Mouse (Mus musculus): ENCODE measurements around the gene Tnrc6c. TPM values are rescaled to one million over a fixed set of nuclear protein-coding genes. Genes with fewer than 3 reads are reported as not detected.
A peak's percentile ranks its signal among the peaks of the same experiment; 100 is the strongest.

Gene Tnrc6c
- polyA plus RNA-seq (2015; fragmentation: Nextera tagmentation; extraction: Ambion mirVana), result 28.0 and 29.7 TPM in 2 replicates

- H3K4me3 ChIP-seq (replicated peaks; ENCODE audit: low read length), result peak within 1 kb of the TSS; percentile 67
- peaks cover 32% of the 10 kb centered on the region for H3K4me1 ChIP-seq (replicated peaks; ENCODE audit: control insufficient read depth, insufficient read depth, low read length)
- peak; percentile 92 for ATAC-seq
- no peaks in the 10 kb centered on the region for H3K27me3 ChIP-seq (replicated peaks; ENCODE audit: control insufficient read depth, insufficient read depth, low read length)
- H3K9ac ChIP-seq (replicated peaks; ENCODE audit: low read depth, low read length), result peak within 1 kb of the TSS; percentile 86
- peak within 1 kb of the TSS; percentile 90 for H3K4me2 ChIP-seq (ENCODE audit: low read length)
- WGBS, result under 1% methylated on average over 62 of the region's 62 CpGs
- H3K27ac ChIP-seq (ENCODE audit: low read length), result peak within 1 kb of the TSS; percentile 98
- H3K36me3 ChIP-seq (ENCODE audit: control insufficient read depth, insufficient read depth), result no peaks in the 10 kb centered on the region
- no peaks in the 10 kb centered on the region for H3K9me3 ChIP-seq (ENCODE audit: control insufficient read depth, low read length)
Observed at GRCm38 (mm10) chr11:117653491-117654351, at the start of gene Tnrc6c. Gene Tnrc6c, plus strand, starts transcription at chr11:117654289.

DNA sequence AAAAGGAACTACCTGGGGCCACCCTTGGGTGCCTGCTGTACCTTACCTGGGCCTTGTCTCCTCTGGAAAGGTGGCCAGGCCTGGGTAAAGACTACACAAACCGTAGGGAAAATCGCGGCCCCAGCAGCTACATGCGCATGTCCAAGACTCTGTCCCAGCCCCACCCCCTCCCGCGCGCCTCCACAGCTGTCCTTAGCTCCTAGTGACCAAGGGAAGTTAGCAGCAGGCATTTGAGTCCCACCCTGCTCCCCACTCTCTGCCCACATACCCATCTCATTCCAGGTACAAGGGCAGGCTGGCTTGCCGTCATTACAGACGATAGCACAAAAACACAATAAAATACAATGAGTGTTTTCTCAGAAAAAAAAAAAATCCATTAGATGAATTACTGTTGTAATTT lies 48.0 kb upstream of the Tnrc6c start:
- H3K9me3 ChIP-seq (ENCODE audit: control insufficient read depth, low read length), result no peaks in the 10 kb centered on the region
- peak overlapping the region; percentile 25 for H3K4me2 ChIP-seq (ENCODE audit: low read length)
- peaks cover 27% of the 10 kb centered on the region for H3K4me1 ChIP-seq (replicated peaks; ENCODE audit: control insufficient read depth, insufficient read depth, low read length)

DNA sequence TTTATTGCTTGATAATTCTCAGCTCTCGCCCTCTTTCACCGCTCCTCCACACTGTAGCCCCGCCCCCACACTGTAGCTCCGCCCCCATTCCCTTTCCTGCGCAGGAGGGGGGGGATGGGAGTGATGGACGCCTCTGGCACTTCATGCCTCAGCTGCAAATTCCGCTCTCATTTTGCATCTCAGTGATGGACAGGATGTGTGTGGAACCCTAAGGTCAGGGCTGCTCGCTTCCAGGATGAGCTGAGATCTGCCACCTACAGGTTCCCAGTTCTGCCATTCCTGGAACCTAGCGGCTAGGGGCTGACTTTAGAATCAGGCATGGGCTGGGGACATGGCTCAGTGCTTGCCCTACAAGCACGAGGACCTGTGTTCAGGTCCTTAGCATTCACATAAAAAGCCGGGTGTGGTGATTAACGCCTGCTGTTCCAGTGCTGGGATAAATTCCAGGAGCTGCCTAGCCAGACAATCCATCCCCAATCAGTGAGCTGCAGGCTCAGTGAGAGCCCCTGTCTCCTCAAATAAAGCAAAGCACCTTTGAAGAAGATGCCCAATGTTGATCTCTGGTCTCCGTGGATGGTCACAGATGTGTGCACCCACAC lies 47.4 kb upstream of the Tnrc6c start:
- Histone ChIP-seq H3K4me1 (replicated peaks; ENCODE audit: control insufficient read depth, insufficient read depth, low read length) (peaks cover 29% of the 10 kb centered on the region), H3K9ac (replicated peaks; ENCODE audit: low read depth, low read length) (no peak overlapping the region), H3K4me3 (replicated peaks; ENCODE audit: low read length) (no peak overlapping the region), H3K36me3 (ENCODE audit: control insufficient read depth, insufficient read depth) (no peaks in the 10 kb centered on the region), H3K9me3 (ENCODE audit: control insufficient read depth, low read length) (no peaks in the 10 kb centered on the region), H3K27me3 (replicated peaks; ENCODE audit: control insufficient read depth, insufficient read depth, low read length) (no peaks in the 10 kb centered on the region), H3K27ac (ENCODE audit: low read length) (no peak overlapping the region), H3K4me2 (ENCODE audit: low read length) (no peak overlapping the region)
- no peak for ATAC-seq
- 10% methylated on average over 13 of the region's 13 CpGs for WGBS

More for the DNA sequence above, 48.0 kb upstream of the Tnrc6c start:
- Histone ChIP-seq H3K27me3 (replicated peaks; ENCODE audit: control insufficient read depth, insufficient read depth, low read length) (no peaks in the 10 kb centered on the region), H3K27ac (ENCODE audit: low read length) (no peak overlapping the region), H3K36me3 (ENCODE audit: control insufficient read depth, insufficient read depth) (no peaks in the 10 kb centered on the region), H3K4me3 (replicated peaks; ENCODE audit: low read length) (no peak overlapping the region), H3K9ac (replicated peaks; ENCODE audit: low read depth, low read length) (no peak overlapping the region)
- 38% methylated on average over 9 of the region's 9 CpGs for WGBS
- ATAC-seq, result no peak

GRCm38 (mm10) chr11:117608141-117608789 lies 45.8 kb upstream of the Tnrc6c start:
- Histone ChIP-seq H3K9ac (replicated peaks; ENCODE audit: low read depth, low read length) (no peak overlapping the region; the same call in 1 of the 2 replicates), H3K27ac (ENCODE audit: low read length) (no peak overlapping the region), H3K36me3 (ENCODE audit: control insufficient read depth, insufficient read depth) (no peaks in the 10 kb centered on the region), H3K27me3 (replicated peaks; ENCODE audit: control insufficient read depth, insufficient read depth, low read length) (no peaks in the 10 kb centered on the region), H3K4me3 (replicated peaks; ENCODE audit: low read length) (no peak overlapping the region), H3K9me3 (ENCODE audit: control insufficient read depth, low read length) (no peaks in the 10 kb centered on the region), H3K4me2 (ENCODE audit: low read length) (no peak overlapping the region), H3K4me1 (replicated peaks; ENCODE audit: control insufficient read depth, insufficient read depth, low read length) (peaks cover 31% of the 10 kb centered on the region)
- WGBS, result 30% methylated on average over 9 of the region's 9 CpGs
- ATAC-seq, result 0 out of 2 replicates have a peak, but pooled peaks have one; percentile 39

DNA sequence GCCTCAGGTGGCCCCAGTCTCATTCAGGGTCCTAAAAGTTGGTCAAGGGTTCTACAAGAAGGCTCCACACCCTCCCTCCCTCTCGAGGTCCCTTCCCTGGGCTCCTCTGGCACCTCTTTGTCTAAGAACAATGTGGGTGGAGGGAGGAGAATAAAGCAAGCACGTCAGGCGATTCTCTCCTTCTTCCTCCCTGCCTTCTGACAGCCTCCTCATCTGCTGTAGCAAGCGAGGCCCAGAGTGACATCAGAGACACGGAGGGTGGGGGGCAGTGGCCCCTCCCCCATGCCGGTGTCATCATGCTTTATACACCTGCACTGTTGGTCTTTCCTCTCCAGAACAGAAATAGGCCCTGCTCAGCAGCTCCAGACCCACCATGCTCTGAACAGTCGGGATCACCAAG lies 45.1 kb upstream of the Tnrc6c start:
- Histone ChIP-seq H3K9ac (replicated peaks; ENCODE audit: low read depth, low read length) (no peak overlapping the region), H3K36me3 (ENCODE audit: control insufficient read depth, insufficient read depth) (no peaks in the 10 kb centered on the region), H3K4me2 (ENCODE audit: low read length) (no peak overlapping the region), H3K27ac (ENCODE audit: low read length) (no peak overlapping the region), H3K4me1 (replicated peaks; ENCODE audit: control insufficient read depth, insufficient read depth, low read length) (peaks cover 31% of the 10 kb centered on the region), H3K4me3 (replicated peaks; ENCODE audit: low read length) (no peak overlapping the region), H3K9me3 (ENCODE audit: control insufficient read depth, low read length) (no peaks in the 10 kb centered on the region), H3K27me3 (replicated peaks; ENCODE audit: control insufficient read depth, insufficient read depth, low read length) (no peaks in the 10 kb centered on the region)
- 19% methylated on average over 7 of the region's 7 CpGs for WGBS
- no peak for ATAC-seq

DNA sequence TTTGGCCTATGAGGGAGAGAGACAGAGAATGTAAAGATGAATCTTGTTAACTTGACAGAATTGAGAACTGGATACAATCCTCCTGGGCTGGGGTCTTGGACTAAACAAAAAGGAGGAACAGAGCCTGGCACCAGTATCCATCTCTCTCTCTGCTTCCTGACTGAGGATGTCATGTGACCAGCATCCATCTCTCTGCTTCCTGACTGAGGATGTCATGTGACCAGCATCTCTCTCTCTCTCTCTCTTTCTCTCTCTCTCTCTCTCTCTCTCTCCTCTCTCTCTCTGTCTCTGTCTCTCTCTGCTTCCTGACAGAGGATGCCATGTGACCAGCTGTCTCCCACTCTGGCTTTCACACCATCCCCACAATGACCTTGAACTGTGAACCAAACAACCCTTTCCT lies 43.5 kb upstream of the Tnrc6c start:
- no peak overlapping the region for H3K9ac ChIP-seq (replicated peaks; ENCODE audit: low read depth, low read length)
- no peaks in the 10 kb centered on the region for H3K27me3 ChIP-seq (replicated peaks; ENCODE audit: control insufficient read depth, insufficient read depth, low read length)
- H3K4me1 ChIP-seq (replicated peaks; ENCODE audit: control insufficient read depth, insufficient read depth, low read length), result peaks cover 31% of the 10 kb centered on the region
- ATAC-seq, result no peak
- H3K9me3 ChIP-seq (ENCODE audit: control insufficient read depth, low read length), result no peaks in the 10 kb centered on the region
- no peak overlapping the region for H3K27ac ChIP-seq (ENCODE audit: low read length)
- no peaks in the 10 kb centered on the region for H3K36me3 ChIP-seq (ENCODE audit: control insufficient read depth, insufficient read depth)
- no peak overlapping the region for H3K4me2 ChIP-seq (ENCODE audit: low read length)
- H3K4me3 ChIP-seq (replicated peaks; ENCODE audit: low read length), result no peak overlapping the region

DNA sequence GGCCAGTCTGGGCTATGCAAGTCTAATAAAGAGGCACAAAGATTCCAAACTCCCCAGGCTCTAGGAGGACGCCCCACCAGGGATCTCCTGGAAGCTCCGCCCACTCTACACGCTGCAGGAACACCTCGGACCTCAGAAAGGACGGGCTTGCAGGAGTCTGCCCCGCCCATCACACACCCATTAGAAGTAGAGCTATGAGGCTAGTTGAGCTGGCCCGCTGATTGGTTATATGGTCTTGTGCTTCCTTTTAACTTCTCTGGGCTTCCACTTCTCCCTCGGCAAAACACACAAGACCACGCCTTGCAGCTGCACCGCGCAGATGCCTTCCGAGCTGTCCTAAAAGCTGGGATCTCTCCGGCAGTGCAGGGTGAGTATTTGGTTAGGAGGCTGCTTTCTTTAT lies 43.0 kb upstream of the Tnrc6c start:
- no peak overlapping the region for H3K27ac ChIP-seq (ENCODE audit: low read length)
- peak overlapping the region; percentile 25 for H3K4me2 ChIP-seq (ENCODE audit: low read length)
- H3K4me3 ChIP-seq (replicated peaks; ENCODE audit: low read length), result no peak overlapping the region
- no peaks in the 10 kb centered on the region for H3K36me3 ChIP-seq (ENCODE audit: control insufficient read depth, insufficient read depth)
- peaks cover 28% of the 10 kb centered on the region for H3K4me1 ChIP-seq (replicated peaks; ENCODE audit: control insufficient read depth, insufficient read depth, low read length)
- no peak for ATAC-seq
- no peak overlapping the region for H3K9ac ChIP-seq (replicated peaks; ENCODE audit: low read depth, low read length)
- WGBS, result 14% methylated on average over 13 of the region's 13 CpGs
- H3K27me3 ChIP-seq (replicated peaks; ENCODE audit: control insufficient read depth, insufficient read depth, low read length), result no peaks in the 10 kb centered on the region
- H3K9me3 ChIP-seq (ENCODE audit: control insufficient read depth, low read length), result no peaks in the 10 kb centered on the region

DNA sequence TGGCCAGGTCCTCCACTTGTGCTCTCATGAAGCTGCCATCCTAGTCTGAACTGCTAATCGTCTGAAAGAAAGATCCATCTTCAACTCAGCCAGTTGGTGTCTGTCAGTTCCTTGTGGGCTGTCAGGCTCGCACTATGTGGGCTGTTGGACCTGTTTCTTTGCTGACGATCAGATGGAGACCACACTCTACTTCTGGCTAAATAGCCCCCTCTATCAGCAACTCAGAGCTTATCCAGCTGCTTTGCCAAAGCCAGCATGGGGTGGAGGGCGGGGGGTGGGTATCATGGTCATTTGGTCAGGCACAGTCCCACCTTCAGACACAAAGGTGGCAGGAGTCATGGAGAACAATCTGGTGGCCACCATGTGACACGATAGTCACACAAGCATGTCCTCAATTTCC lies 42.2 kb upstream of the Tnrc6c start:
- WGBS, result 44% methylated on average over 5 of the region's 5 CpGs
- Histone ChIP-seq H3K4me3 (replicated peaks; ENCODE audit: low read length) (no peak overlapping the region), H3K4me2 (ENCODE audit: low read length) (no peak overlapping the region), H3K4me1 (replicated peaks; ENCODE audit: control insufficient read depth, insufficient read depth, low read length) (peaks cover 21% of the 10 kb centered on the region), H3K36me3 (ENCODE audit: control insufficient read depth, insufficient read depth) (no peaks in the 10 kb centered on the region), H3K9me3 (ENCODE audit: control insufficient read depth, low read length) (no peaks in the 10 kb centered on the region), H3K27ac (ENCODE audit: low read length) (no peak overlapping the region), H3K27me3 (replicated peaks; ENCODE audit: control insufficient read depth, insufficient read depth, low read length) (no peaks in the 10 kb centered on the region), H3K9ac (replicated peaks; ENCODE audit: low read depth, low read length) (no peak overlapping the region)
- no peak for ATAC-seq

DNA sequence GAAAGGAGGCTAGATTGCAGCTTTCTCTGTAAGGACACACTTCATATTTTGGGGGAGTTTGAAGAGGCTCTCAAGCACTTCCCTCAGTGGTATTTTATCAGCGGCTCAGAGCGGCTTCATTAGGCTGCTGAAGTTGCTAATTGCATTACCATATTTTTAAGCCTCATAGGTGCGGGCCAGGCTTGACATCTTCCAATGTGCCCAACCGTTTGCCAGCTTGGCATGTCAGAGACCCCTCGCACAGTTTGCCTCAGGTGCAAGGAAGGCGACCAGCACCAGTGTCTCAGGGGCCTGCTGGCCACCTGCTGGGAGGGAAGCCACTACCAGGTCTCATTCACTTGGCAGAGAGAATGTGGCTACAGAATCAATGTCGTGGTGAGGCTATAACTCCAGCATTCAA lies 41.2 kb upstream of the Tnrc6c start:
- H3K9ac ChIP-seq (replicated peaks; ENCODE audit: low read depth, low read length), result no peak overlapping the region
- H3K9me3 ChIP-seq (ENCODE audit: control insufficient read depth, low read length), result no peaks in the 10 kb centered on the region
- no peak overlapping the region for H3K27ac ChIP-seq (ENCODE audit: low read length)
- H3K4me1 ChIP-seq (replicated peaks; ENCODE audit: control insufficient read depth, insufficient read depth, low read length), result peaks cover 28% of the 10 kb centered on the region
- no peaks in the 10 kb centered on the region for H3K36me3 ChIP-seq (ENCODE audit: control insufficient read depth, insufficient read depth)
- no peaks in the 10 kb centered on the region for H3K27me3 ChIP-seq (replicated peaks; ENCODE audit: control insufficient read depth, insufficient read depth, low read length)
- no peak overlapping the region for H3K4me2 ChIP-seq (ENCODE audit: low read length)
- no peak overlapping the region for H3K4me3 ChIP-seq (replicated peaks; ENCODE audit: low read length)
- WGBS, result 28% methylated on average over 7 of the region's 7 CpGs
- no peak for ATAC-seq
